Mouse (Mus musculus) MEL (cell line): ENCODE results near the gene Inpp5k. TPM values are rescaled to one million over a fixed set of nuclear protein-coding genes. Genes with fewer than 3 reads are reported as not detected.

Source experiments
- DNase-seq: peaks from one replicate; pipeline ENCODE4 v3.0.0; 2011; ENCODE audit warnings: low read depth, low spot score
- H3K27ac ChIP-seq: 2 replicates; pipeline ENCODE4 v1.5.1; 2012; ENCODE audit warnings: low read depth, mild to moderate bottlenecking, control low read depth, low read length, moderate library complexity; ENCODE audit not compliant: control insufficient read depth
- H3K27me3 ChIP-seq, 2 experiments: fragments of 150-350 bp in 1 of 2; sonication (generic) in 1 of 2; 2 replicates each; pipeline ENCODE4 v1.6.1; 2012; ENCODE audit warnings: low read length in 2 of 2, mild to moderate bottlenecking in 2 of 2, improper control_type of control experiment in 1 of 2, moderate library complexity in 1 of 2; ENCODE audit not compliant: insufficient read depth in 2 of 2, control insufficient read depth in 1 of 2
- H3K36me3 ChIP-seq, 2 experiments: 2 replicates each; pipeline ENCODE4 v1.6.1; 2012 to 2014; ENCODE audit warnings: low read length in 2 of 2, improper control_type of control experiment in 1 of 2, inconsistent platforms in 1 of 2, mild to moderate bottlenecking in 1 of 2; ENCODE audit not compliant: insufficient read depth in 2 of 2, control insufficient read depth in 1 of 2
- H3K4me1 ChIP-seq, 2 experiments: fragments of 150-350 bp in 1 of 2; sonication (generic) in 1 of 2; 2 replicates each; pipeline ENCODE4 v1.6.1; 2012; ENCODE audit warnings: low read length in 2 of 2, improper control_type of control experiment in 1 of 2, mild to moderate bottlenecking in 1 of 2; ENCODE audit not compliant: insufficient read depth in 2 of 2, control insufficient read depth in 1 of 2
- H3K4me3 ChIP-seq, 2 experiments: fragments of 150-350 bp in 1 of 2; sonication (generic) in 1 of 2; 2 replicates each; pipeline ENCODE4 v1.5.1; 2012; ENCODE audit warnings: low read depth in 2 of 2, low read length in 2 of 2, mild to moderate bottlenecking in 2 of 2, moderate library complexity in 2 of 2, control low read depth in 1 of 2, improper control_type of control experiment in 1 of 2; ENCODE audit not compliant: control insufficient read depth in 1 of 2, insufficient read depth in 1 of 2
- H3K79me2 ChIP-seq: 2 replicates; pipeline ENCODE4 v1.6.1; 2012; ENCODE audit warnings: mild to moderate bottlenecking, low read length, moderate library complexity; ENCODE audit not compliant: control insufficient read depth, poor library complexity, insufficient read depth
- H3K9ac ChIP-seq: 2 replicates; pipeline ENCODE4 v1.6.1; 2012; ENCODE audit warnings: low read depth, mild to moderate bottlenecking, control low read depth, low read length, moderate library complexity; ENCODE audit not compliant: control insufficient read depth, poor library complexity, severe bottlenecking
- H3K9me3 ChIP-seq: fragments of 150-350 bp; sonication (generic); replicated peaks from 2 replicates; pipeline ENCODE4 v1.6.1; 2012; ENCODE audit warnings: mild to moderate bottlenecking, low read length, improper control_type of control experiment, moderate library complexity; ENCODE audit not compliant: insufficient read depth
- BHLHE40 ChIP-seq: IDR thresholded peaks from 2 replicates; pipeline ENCODE4 v1.6.1; 2012; ENCODE audit warnings: low read depth, mild to moderate bottlenecking, inconsistent platforms, low read length, improper control_type of control experiment, borderline replicate concordance
- CHD1 ChIP-seq: IDR thresholded peaks from 2 replicates; pipeline ENCODE4 v1.6.1; 2012; ENCODE audit warnings: low read depth, mild to moderate bottlenecking, inconsistent platforms, low read length, improper control_type of control experiment
- CTCF ChIP-seq, 3 experiments: IDR thresholded peaks in 2 of 3; conservative IDR thresholded peaks in 1 of 3; 2 replicates each; pipeline ENCODE4 v1.5.1; 2011 to 2012; ENCODE audit warnings: low read length in 3 of 3, low read depth in 2 of 3, mild to moderate bottlenecking in 2 of 3, improper control_type of control experiment in 1 of 3, inconsistent platforms in 1 of 3, mixed read lengths in 1 of 3, moderate library complexity in 1 of 3; ENCODE audit not compliant: control insufficient read depth in 1 of 3, insufficient read depth in 1 of 3, poor library complexity in 1 of 3, severe bottlenecking in 1 of 3
- E2F4 ChIP-seq: IDR thresholded peaks from 2 replicates; pipeline ENCODE4 v1.6.1; 2011; ENCODE audit warnings: low read depth, low read length, improper control_type of control experiment, borderline replicate concordance
- ELF1 ChIP-seq: IDR thresholded peaks from 2 replicates; pipeline ENCODE4 v1.6.1; 2014; ENCODE audit warnings: low read depth, mild to moderate bottlenecking, inconsistent platforms, low read length, improper control_type of control experiment, moderate library complexity
- ETS1 ChIP-seq: IDR thresholded peaks from 2 replicates; pipeline ENCODE4 v1.6.1; 2012; ENCODE audit warnings: low read depth, mild to moderate bottlenecking, inconsistent platforms, low read length, improper control_type of control experiment, moderate library complexity
- GATA1 ChIP-seq: IDR thresholded peaks from 2 replicates; pipeline ENCODE4 v1.6.1; 2011; ENCODE audit warnings: low read depth, low read length, improper control_type of control experiment
- KAT2A ChIP-seq: conservative IDR thresholded peaks from 2 replicates; pipeline ENCODE4 v1.6.1; 2012; ENCODE audit warnings: low read depth, low read length, improper control_type of control experiment, inconsistent platforms
- MAFK ChIP-seq: IDR thresholded peaks from 2 replicates; pipeline ENCODE4 v1.6.1; 2011; ENCODE audit warnings: low read depth, mild to moderate bottlenecking, low read length, improper control_type of control experiment, borderline replicate concordance
- MAX ChIP-seq: IDR thresholded peaks from 2 replicates; pipeline ENCODE4 v1.6.1; 2011; ENCODE audit warnings: low read length, improper control_type of control experiment
- MAZ ChIP-seq: IDR thresholded peaks from 2 replicates; pipeline ENCODE4 v1.6.1; 2012; ENCODE audit warnings: low read depth, mild to moderate bottlenecking, inconsistent platforms, low read length, improper control_type of control experiment
- MEF2A ChIP-seq: IDR thresholded peaks from 2 replicates; pipeline ENCODE4 v1.6.1; 2014; ENCODE audit warnings: low read depth, mild to moderate bottlenecking, inconsistent platforms, low read length, improper control_type of control experiment; ENCODE audit not compliant: poor library complexity, insufficient replicate concordance, severe bottlenecking; ENCODE audit errors: extremely low read depth
- MXI1 ChIP-seq: IDR thresholded peaks from 2 replicates; pipeline ENCODE4 v1.6.1; 2011; ENCODE audit warnings: mild to moderate bottlenecking, low read depth, low read length, improper control_type of control experiment
- MYC ChIP-seq: IDR thresholded peaks from 2 replicates; pipeline ENCODE4 v1.6.1; 2011; ENCODE audit warnings: low read depth, mild to moderate bottlenecking, low read length, improper control_type of control experiment, moderate library complexity
- NELFE ChIP-seq: IDR thresholded peaks from 2 replicates; pipeline ENCODE4 v1.6.1; 2011; ENCODE audit warnings: low read depth, low read length, improper control_type of control experiment
- NRF1 ChIP-seq: IDR thresholded peaks from 2 replicates; pipeline ENCODE4 v1.6.1; 2014; ENCODE audit warnings: low read depth, mild to moderate bottlenecking, inconsistent platforms, low read length, improper control_type of control experiment, moderate library complexity; ENCODE audit not compliant: poor library complexity, insufficient read depth, severe bottlenecking
- POLR2A ChIP-seq, 2 experiments: IDR thresholded peaks; 2 replicates each; pipeline ENCODE4 v1.6.1; 2011 to 2012; ENCODE audit warnings: low read length in 2 of 2, mild to moderate bottlenecking in 2 of 2, control low read depth in 1 of 2, improper control_type of control experiment in 1 of 2, low read depth in 1 of 2, moderate library complexity in 1 of 2; ENCODE audit not compliant: control insufficient read depth in 1 of 2, insufficient read depth in 1 of 2, poor library complexity in 1 of 2
- POLR2AphosphoS5 ChIP-seq: IDR thresholded peaks from 2 replicates; pipeline ENCODE4 v1.6.1; 2012; ENCODE audit warnings: low read depth, borderline replicate concordance, mild to moderate bottlenecking, inconsistent platforms, low read length, moderate library complexity, mixed read lengths
- RAD21 ChIP-seq: IDR thresholded peaks from 2 replicates; pipeline ENCODE4 v1.6.1; 2011; ENCODE audit warnings: mild to moderate bottlenecking, low read depth, low read length, improper control_type of control experiment
- RCOR1 ChIP-seq: IDR thresholded peaks from 2 replicates; pipeline ENCODE4 v1.6.1; 2012; ENCODE audit warnings: low read depth, mild to moderate bottlenecking, inconsistent platforms, low read length, improper control_type of control experiment
- SMC3 ChIP-seq: IDR thresholded peaks from 2 replicates; pipeline ENCODE4 v1.6.1; 2011; ENCODE audit warnings: low read depth, low read length, improper control_type of control experiment
- TCF12 ChIP-seq: IDR thresholded peaks from 2 replicates; pipeline ENCODE4 v1.6.1; 2014; ENCODE audit warnings: low read depth, mild to moderate bottlenecking, inconsistent platforms, low read length, improper control_type of control experiment, moderate library complexity
- UBTF ChIP-seq: IDR thresholded peaks from 2 replicates; pipeline ENCODE4 v1.6.1; 2012; ENCODE audit warnings: low read depth, mild to moderate bottlenecking, inconsistent platforms, low read length, improper control_type of control experiment, moderate library complexity, borderline replicate concordance; ENCODE audit not compliant: insufficient read depth
- USF2 ChIP-seq, 2 experiments: IDR thresholded peaks; 2 replicates each; pipeline ENCODE4 v1.6.1; 2011 to 2012; ENCODE audit warnings: improper control_type of control experiment in 2 of 2, low read length in 2 of 2, borderline replicate concordance in 1 of 2, inconsistent platforms in 1 of 2, low read depth in 1 of 2, mild to moderate bottlenecking in 1 of 2; ENCODE audit not compliant: insufficient read depth in 1 of 2
- ZMIZ1 ChIP-seq: IDR thresholded peaks from 2 replicates; pipeline ENCODE4 v1.6.1; 2012; ENCODE audit warnings: low read depth, mild to moderate bottlenecking, inconsistent platforms, low read length, improper control_type of control experiment, moderate library complexity
- ZNF384 ChIP-seq: IDR thresholded peaks from 2 replicates; pipeline ENCODE4 v1.6.1; 2012; ENCODE audit warnings: low read depth, mild to moderate bottlenecking, inconsistent platforms, low read length, improper control_type of control experiment
- polyA plus RNA-seq, 2 experiments: library from polyadenylated mRNA; stranded (reverse) in 1 of 2; unstranded in 1 of 2; fragments of >175 nt in 1 of 2; fragments of >200 nt in 1 of 2; gene quantifications; 2 replicates each; pipeline versions ENCODE4 v1.2.1 to v1.2.4; 2012; ENCODE audit warnings: low replicate concordance in 2 of 2, low read depth in 1 of 2; ENCODE audit not compliant: insufficient read length in 2 of 2, insufficient read depth in 1 of 2, missing spikeins in 1 of 2
- total RNA-seq: library from RNA; depleted of rRNA; stranded (reverse); fragments of 300-350 nt; gene quantifications from 2 replicates; pipeline ENCODE4 v1.2.3, GENCODE M21; 2012

Gene Inpp5k
- total and polyA plus RNA-seq, 3 experiments: 15.2 to 28.7 TPM; not detected in 1

GRCm38 (mm10) chr11:75586963-75587362, 43.8 kb upstream of the Inpp5k start:
- no peak for TF ChIP-seq MXI1
- no peak for TF ChIP-seq CHD1
- TF ChIP-seq RAD21: no peak
- TF ChIP-seq MAX: no peak
- TF ChIP-seq RCOR1: no peak
- TF ChIP-seq TCF12: no peak
- TF ChIP-seq GATA1: no peak
- TF ChIP-seq E2F4: no peak
- no peak for TF ChIP-seq ELF1
- no peak for TF ChIP-seq ZMIZ1
- no peak for TF ChIP-seq CTCF (IDR thresholded peaks at IDR 0.05 in 2 of 3, conservative IDR thresholded peaks at IDR 0.05 in 1 of 3; ENCODE audit: control insufficient read depth in 1 of 3, insufficient read depth in 1 of 3, low read depth in 2 of 3, low read length in 3 of 3, poor library complexity in 1 of 3, severe bottlenecking in 1 of 3)
- no peak for TF ChIP-seq ZNF384
- TF ChIP-seq MEF2A: no peak
- TF ChIP-seq POLR2A (IDR thresholded peaks at IDR 0.05; ENCODE audit: control insufficient read depth in 1 of 2, insufficient read depth in 1 of 2, low read depth in 1 of 2, low read length in 2 of 2, poor library complexity in 1 of 2): no peak
- no peak for TF ChIP-seq POLR2AphosphoS5
- TF ChIP-seq, all 39 proteins: peak for 0
- no peak overlapping the region for H3K4me3 ChIP-seq
- H3K36me3 ChIP-seq: peaks cover 0 to 10% of the 10 kb centered on the region in 2 experiments; a peak in 2 of 4 replicates
- no peaks in the 10 kb centered on the region for H3K27me3 ChIP-seq
- no peak overlapping the region for H3K27ac ChIP-seq
- H3K9ac ChIP-seq: no peak overlapping the region
- DNase-seq: no peak
- peaks cover 0 to 22% of the 10 kb centered on the region in 2 experiments; a peak in 3 of 4 replicates for H3K4me1 ChIP-seq
- no peaks in the 10 kb centered on the region for H3K9me3 ChIP-seq
- H3K79me2 ChIP-seq: peaks cover 31% of the 10 kb centered on the region

- DNase-seq: peak; percentile 97
- peak within 1 kb of the TSS; percentile 60 to 95 for H3K4me3 ChIP-seq
- H3K36me3 ChIP-seq: peaks cover 0 to 17% of the 10 kb centered on the region in 2 experiments; a peak in 2 of 4 replicates
- H3K4me1 ChIP-seq: peaks cover 0 to 28% of the 10 kb centered on the region in 2 experiments; a peak in 3 of 4 replicates
- no peaks in the 10 kb centered on the region for H3K27me3 ChIP-seq
- H3K9ac ChIP-seq: peak within 1 kb of the TSS; percentile 80
- peaks cover 31% of the 10 kb centered on the region for H3K79me2 ChIP-seq
- H3K27ac ChIP-seq: peak within 1 kb of the TSS; percentile 46
- H3K9me3 ChIP-seq: no peaks in the 10 kb centered on the region
- TF ChIP-seq SMC3 (no peak), TCF12 (peak; percentile 50; the same call in 1 of the 2 replicates), MYC (peak; percentile 29; the same call in 1 of the 2 replicates), RCOR1 (peak; percentile 49; the same call in 1 of the 2 replicates), NELFE (peak; percentile 93), UBTF (no peak; the same call in 1 of the 2 replicates), MAX (no peak), MEF2A (no peak), POLR2A (IDR thresholded peaks at IDR 0.05; ENCODE audit: control insufficient read depth in 1 of 2, insufficient read depth in 1 of 2, low read depth in 1 of 2, low read length in 2 of 2, poor library complexity in 1 of 2) (peak; percentile 87 to 99), CTCF (IDR thresholded peaks at IDR 0.05 in 2 of 3, conservative IDR thresholded peaks at IDR 0.05 in 1 of 3; ENCODE audit: control insufficient read depth in 1 of 3, insufficient read depth in 1 of 3, low read depth in 2 of 3, low read length in 3 of 3, poor library complexity in 1 of 3, severe bottlenecking in 1 of 3) (0 out of 6 replicates have a peak, but pooled peaks of 1 of the 3 experiments have one; percentile 18), BHLHE40 (no peak), MAFK (no peak), KAT2A (no peak; the same call in 1 of the 2 replicates), MAZ (peak; percentile 29; the same call in 1 of the 2 replicates), ETS1 (no peak), GATA1 (no peak), ZMIZ1 (peak; percentile 89), USF2 (IDR thresholded peaks at IDR 0.05; ENCODE audit: borderline replicate concordance in 1 of 2, insufficient read depth in 1 of 2, low read depth in 1 of 2, low read length in 2 of 2) (no peak), NRF1 (0 out of 2 replicates have a peak, but pooled peaks have one; percentile 12), CHD1 (no peak)
These were observed 43.1 kb upstream of the Inpp5k start, which contains the start of gene Pitpna for GRCm38 (mm10) chr11:75587493-75588284. Gene Pitpna (plus strand): TSS chr11:75588097.
